Mouse (Mus musculus) stomach, embryonic 14.5 days (tissue): ENCODE results near the gene Kcnj5. TPM values are rescaled to one million over a fixed set of nuclear protein-coding genes. Genes with fewer than 3 reads are reported as not detected.

Source experiments
- ATAC-seq: fragments of 200-750 bp; cut with Nextera tagmentation; 2 replicates; pipeline ENCODE4 v1.8.0; 2017; ENCODE audit warnings: low read depth, moderate TSS enrichment; ENCODE audit not compliant: insufficient number of reproducible peaks, insufficient read depth, low FRiP score
- H3K27ac ChIP-seq: fragments of 300-500 bp; sonication (generic); 2 replicates; pipeline ENCODE4 v1.5.1; 2014; ENCODE audit warnings: mild to moderate bottlenecking, low read length, moderate library complexity, mixed read lengths
- H3K27me3 ChIP-seq: fragments of 300-500 bp; sonication (generic); 2 replicates; pipeline ENCODE4 v1.6.1; 2014; ENCODE audit warnings: low read length, control low read depth, mixed read lengths; ENCODE audit not compliant: control insufficient read depth, insufficient read depth
- H3K36me3 ChIP-seq: fragments of 300-500 bp; sonication (generic); 2 replicates; pipeline ENCODE4 v1.6.1; 2014; ENCODE audit warnings: mild to moderate bottlenecking, control low read depth, low read length, moderate library complexity, mixed read lengths; ENCODE audit not compliant: control insufficient read depth, insufficient read depth
- H3K4me1 ChIP-seq: fragments of 300-500 bp; sonication (generic); 2 replicates; pipeline ENCODE4 v1.6.1; 2014; ENCODE audit warnings: low read length, control low read depth, mixed read lengths; ENCODE audit not compliant: control insufficient read depth, insufficient read depth
- H3K4me2 ChIP-seq: fragments of 300-500 bp; sonication (generic); replicated peaks from 2 replicates; pipeline ENCODE4 v1.6.1; 2014; ENCODE audit warnings: low read depth, low read length, control low read depth
- H3K4me3 ChIP-seq: fragments of 300-500 bp; sonication (generic); 2 replicates; pipeline ENCODE4 v1.5.1; 2014; ENCODE audit warnings: low read depth, low read length, control low read depth
- H3K9ac ChIP-seq: fragments of 300-500 bp; sonication (generic); replicated peaks from 2 replicates; pipeline ENCODE4 v1.6.1; 2014; ENCODE audit warnings: low read depth, mild to moderate bottlenecking, control low read depth, low read length, moderate library complexity, mixed read lengths
- H3K9me3 ChIP-seq: fragments of 300-500 bp; sonication (generic); 2 replicates; pipeline ENCODE4 v1.6.1; 2016; ENCODE audit warnings: low read depth, low read length, control low read depth; ENCODE audit not compliant: control insufficient read depth
- WGBS: fragments of 180-500 bp; shearing (Covaris S2); extraction: QIAGEN DNeasy Blood & Tissue Kit; methylation state at CpG from one replicate; pipeline ENCODE4 v1.1.7; 2014; 5-methylcytosine and 5-hydroxymethylcytosine counted together
- polyA plus RNA-seq: library from polyadenylated mRNA; unstranded; fragments of >200 nt; fragmentation: Nextera tagmentation; extraction: Ambion mirVana; gene quantifications from 2 replicates; pipeline ENCODE4 v1.2.1, GENCODE M21; 2014

Kcnj5 gene
- polyA plus RNA-seq: 0.09 TPM in 1 of 2 replicates, not detected in the other

- 3% methylated on average over 19 of the region's 20 CpGs for WGBS
- Histone ChIP-seq H3K36me3 (no peaks in the 10 kb centered on the region), H3K4me1 (peaks cover 7% of the 10 kb centered on the region; the same call in 1 of the 2 replicates), H3K4me3 (peak within 1 kb of the TSS; percentile 24), H3K4me2 (peak within 1 kb of the TSS; percentile 42), H3K27me3 (peaks cover 31% of the 10 kb centered on the region), H3K9ac (no peak within 1 kb of the TSS), H3K9me3 (no peaks in the 10 kb centered on the region), H3K27ac (no peak within 1 kb of the TSS)
- no peak for ATAC-seq
Measured at GRCm38 (mm10) chr9:32344051-32344450, at the start of gene Kcnj5. TSS of gene Kcnj5 (minus strand) at chr9:32344350.

- no peak overlapping the region for H3K27ac ChIP-seq
- H3K4me2 ChIP-seq: no peak overlapping the region
- ATAC-seq: no peak
- H3K36me3 ChIP-seq: no peaks in the 10 kb centered on the region
- H3K9ac ChIP-seq: no peak overlapping the region
- H3K4me1 ChIP-seq: no peaks in the 10 kb centered on the region
- H3K4me3 ChIP-seq: no peak overlapping the region
- 79% methylated on average over 6 of the region's 6 CpGs for WGBS
- no peaks in the 10 kb centered on the region for H3K27me3 ChIP-seq
- no peaks in the 10 kb centered on the region for H3K9me3 ChIP-seq
Measured at GRCm38 (mm10) chr9:32392716-32393115, 48.6 kb upstream of the Kcnj5 start.

DNA sequence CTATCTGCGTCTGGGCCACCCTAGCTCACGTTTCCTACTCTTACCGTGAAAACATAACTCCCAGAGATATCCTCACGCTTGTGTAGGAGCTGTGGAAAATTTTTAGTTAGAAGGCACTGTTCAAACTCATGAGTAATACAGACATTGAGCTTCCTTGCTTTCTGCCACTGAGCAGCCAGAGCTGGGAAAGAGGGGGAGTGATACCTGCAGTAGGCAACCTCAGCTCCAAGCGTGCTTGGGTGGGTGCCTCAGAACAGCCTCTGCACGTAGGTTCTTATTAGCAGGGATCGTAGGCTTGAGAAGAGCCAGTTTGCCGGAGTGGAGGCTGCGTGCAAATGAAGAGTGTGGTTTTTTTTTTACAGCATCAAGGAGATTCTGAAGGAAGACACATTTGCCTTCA, 47.6 kb upstream of the Kcnj5 start:
- Histone ChIP-seq H3K27ac (no peak overlapping the region), H3K4me1 (no peaks in the 10 kb centered on the region), H3K27me3 (no peaks in the 10 kb centered on the region), H3K9me3 (no peaks in the 10 kb centered on the region), H3K4me2 (no peak overlapping the region), H3K9ac (no peak overlapping the region), H3K4me3 (no peak overlapping the region), H3K36me3 (no peaks in the 10 kb centered on the region)
- 86% methylated on average over 9 of the region's 9 CpGs for WGBS
- ATAC-seq: no peak

DNA sequence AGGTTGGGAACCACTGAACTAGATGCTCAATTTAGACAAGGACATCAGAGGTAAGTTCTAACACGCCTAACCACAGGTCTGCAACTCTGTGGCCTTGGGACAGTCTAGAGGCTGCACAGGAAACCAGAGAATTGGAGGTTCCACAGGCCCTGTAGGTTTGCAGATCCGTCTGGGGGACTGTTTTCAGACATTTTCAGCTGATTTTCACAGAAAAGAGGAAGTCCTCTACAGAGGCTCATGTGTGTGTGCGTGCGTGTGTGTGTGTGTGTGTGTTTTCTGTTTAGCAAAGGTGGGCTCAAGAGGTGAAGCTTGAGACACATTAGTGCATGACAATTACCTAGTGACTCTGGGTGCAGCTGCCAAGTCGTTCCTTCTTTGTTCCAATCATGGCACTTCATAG, 46.9 kb upstream of the Kcnj5 start:
- Histone ChIP-seq H3K4me2 (no peak overlapping the region), H3K36me3 (no peaks in the 10 kb centered on the region), H3K27ac (no peak overlapping the region), H3K27me3 (no peaks in the 10 kb centered on the region), H3K4me3 (no peak overlapping the region), H3K9ac (no peak overlapping the region), H3K9me3 (no peaks in the 10 kb centered on the region), H3K4me1 (no peaks in the 10 kb centered on the region)
- no peak for ATAC-seq
- 84% methylated on average over 5 of the region's 5 CpGs for WGBS

DNA sequence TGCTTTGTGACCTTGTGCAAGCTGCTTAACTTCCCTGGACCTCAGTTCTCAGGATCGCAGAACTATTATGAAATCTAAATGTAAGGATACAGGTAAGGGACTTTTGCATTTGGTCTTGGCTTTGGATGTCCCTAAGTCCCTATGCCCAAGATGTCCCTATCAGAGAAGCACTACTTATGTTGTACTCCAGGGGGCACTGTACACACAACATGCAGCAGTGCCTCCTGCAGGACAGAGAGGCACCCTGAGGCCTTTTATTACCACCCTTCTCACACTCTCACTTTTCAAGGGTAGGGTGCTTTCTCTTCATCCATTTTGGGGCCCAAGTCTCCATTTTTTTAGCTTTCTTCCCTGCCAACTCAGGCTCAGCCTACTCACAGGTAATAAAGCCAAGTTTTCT, 44.0 kb upstream of the Kcnj5 start:
- Histone ChIP-seq H3K27me3 (no peaks in the 10 kb centered on the region), H3K9me3 (no peaks in the 10 kb centered on the region), H3K4me2 (no peak overlapping the region), H3K4me3 (no peak overlapping the region), H3K9ac (no peak overlapping the region), H3K27ac (no peak overlapping the region), H3K4me1 (no peaks in the 10 kb centered on the region), H3K36me3 (no peaks in the 10 kb centered on the region)
- WGBS: 83% methylated on average over 1 of the region's 1 CpGs
- ATAC-seq: no peak

- WGBS: 89% methylated on average over 4 of the region's 4 CpGs
- ATAC-seq: no peak
Measured at GRCm38 (mm10) chr9:32384906-32385305, 40.8 kb upstream of the Kcnj5 start.

GRCm38 (mm10) chr9:32376863-32377590, 32.9 kb upstream of the Kcnj5 start:
- H3K27me3 ChIP-seq: no peaks in the 10 kb centered on the region
- H3K27ac ChIP-seq: no peak overlapping the region
- no peaks in the 10 kb centered on the region for H3K9me3 ChIP-seq
- ATAC-seq: no peak
- H3K9ac ChIP-seq: no peak overlapping the region
- H3K4me2 ChIP-seq: no peak overlapping the region
- H3K4me1 ChIP-seq: no peaks in the 10 kb centered on the region
- no peaks in the 10 kb centered on the region for H3K36me3 ChIP-seq
- 75% methylated on average over 5 of the region's 5 CpGs for WGBS
- no peak overlapping the region for H3K4me3 ChIP-seq

More at GRCm38 (mm10) chr9:32384906-32385305, 40.8 kb upstream of the Kcnj5 start:
- H3K4me3 ChIP-seq: no peak overlapping the region
- no peak overlapping the region for H3K9ac ChIP-seq
- H3K27me3 ChIP-seq: no peaks in the 10 kb centered on the region
- no peaks in the 10 kb centered on the region for H3K9me3 ChIP-seq
- H3K4me1 ChIP-seq: no peaks in the 10 kb centered on the region
- no peak overlapping the region for H3K4me2 ChIP-seq
- no peak overlapping the region for H3K27ac ChIP-seq
- no peaks in the 10 kb centered on the region for H3K36me3 ChIP-seq

DNA sequence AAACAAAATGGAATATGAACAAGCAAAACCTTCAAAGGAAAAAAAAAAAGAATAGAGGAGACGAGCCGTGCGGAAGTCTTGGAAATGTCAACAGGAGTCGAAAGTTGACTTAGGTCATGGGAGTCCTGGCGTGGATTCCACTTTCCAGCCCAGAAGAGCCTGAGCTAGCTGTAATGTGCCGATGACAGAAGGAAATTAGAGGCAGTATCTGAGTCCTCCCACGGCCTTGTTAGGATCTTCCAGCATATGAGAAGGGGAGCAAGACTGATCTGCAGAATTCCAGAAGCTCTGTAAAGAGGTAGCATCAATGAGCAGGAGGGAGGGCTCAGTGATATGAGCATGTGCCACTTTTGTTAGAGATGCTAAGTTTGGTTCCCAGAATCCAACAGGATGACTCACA, 31.9 kb upstream of the Kcnj5 start:
- Histone ChIP-seq H3K36me3 (no peaks in the 10 kb centered on the region), H3K4me2 (no peak overlapping the region), H3K4me3 (no peak overlapping the region), H3K27ac (no peak overlapping the region), H3K4me1 (no peaks in the 10 kb centered on the region), H3K9me3 (no peaks in the 10 kb centered on the region), H3K27me3 (no peaks in the 10 kb centered on the region), H3K9ac (no peak overlapping the region)
- WGBS: 71% methylated on average over 7 of the region's 7 CpGs
- no peak for ATAC-seq

- Histone ChIP-seq H3K27ac (no peak overlapping the region), H3K4me1 (no peaks in the 10 kb centered on the region), H3K9ac (no peak overlapping the region), H3K4me2 (no peak overlapping the region), H3K9me3 (no peaks in the 10 kb centered on the region), H3K4me3 (no peak overlapping the region), H3K27me3 (no peaks in the 10 kb centered on the region), H3K36me3 (no peaks in the 10 kb centered on the region)
- WGBS: 89% methylated on average over 6 of the region's 6 CpGs
- no peak for ATAC-seq
Measured at GRCm38 (mm10) chr9:32373656-32374055, 29.5 kb upstream of the Kcnj5 start.
